Mouse (Mus musculus) midbrain, embryonic 13.5 days (tissue): ENCODE data around the gene Gpank1. TPM values are rescaled to one million over a fixed set of nuclear protein-coding genes. Genes with fewer than 3 reads are reported as not detected.
A peak's percentile ranks its signal among the peaks of the same experiment; 100 is the strongest.

Experiments
- ATAC-seq: fragments of 200-750 bp; cut with Nextera tagmentation; 2 replicates; pipeline ENCODE4 v1.8.0; 2017; ENCODE audit warnings: mild to moderate bottlenecking, moderate TSS enrichment, moderate library complexity
- H3K27ac ChIP-seq: fragments of 300-500 bp; sonication (generic); 2 replicates; pipeline ENCODE4 v1.5.1; 2015; ENCODE audit warnings: inconsistent platforms, mild to moderate bottlenecking, moderate library complexity
- H3K27me3 ChIP-seq: fragments of 300-500 bp; sonication (generic); 2 replicates; pipeline ENCODE4 v1.6.1; 2015; ENCODE audit warnings: mild to moderate bottlenecking, inconsistent platforms
- H3K36me3 ChIP-seq: fragments of 300-500 bp; sonication (generic); 2 replicates; pipeline ENCODE4 v1.6.1; 2015; ENCODE audit warnings: mild to moderate bottlenecking, inconsistent platforms
- H3K4me1 ChIP-seq: fragments of 300-500 bp; sonication (generic); replicated peaks from 2 replicates; pipeline ENCODE4 v1.6.1; 2015; ENCODE audit warnings: inconsistent platforms
- H3K4me2 ChIP-seq: fragments of 300-500 bp; sonication (generic); replicated peaks from 2 replicates; pipeline ENCODE4 v1.6.1; 2015; ENCODE audit warnings: moderate library complexity, mild to moderate bottlenecking, inconsistent platforms
- H3K4me3 ChIP-seq: fragments of 300-500 bp; sonication (generic); replicated peaks from 2 replicates; pipeline ENCODE4 v1.5.1; 2015; ENCODE audit warnings: mild to moderate bottlenecking, inconsistent platforms
- H3K9ac ChIP-seq: fragments of 300-500 bp; sonication (generic); replicated peaks from 2 replicates; pipeline ENCODE4 v1.6.1; 2015; ENCODE audit warnings: mild to moderate bottlenecking, inconsistent platforms
- H3K9me3 ChIP-seq: fragments of 300-500 bp; sonication (generic); 2 replicates; pipeline ENCODE4 v1.6.1; 2016; ENCODE audit warnings: mild to moderate bottlenecking, inconsistent platforms
- WGBS: fragments of 180-500 bp; shearing (Covaris S2); methylation state at CpG from one replicate; pipeline ENCODE4 v1.1.7; 2015; 5-methylcytosine and 5-hydroxymethylcytosine counted together
- polyA plus RNA-seq: library from polyadenylated mRNA; unstranded; fragments of >200 nt; fragmentation: Nextera tagmentation; extraction: Ambion mirVana; gene quantifications from 2 replicates; pipeline ENCODE4 v1.2.1, GENCODE M21; 2015

Gpank1 gene
- polyA plus RNA-seq, 1 experiment from 2014 or later: 30.4 TPM

GRCm38 (mm10) chr17:35156461-35157200, 35.4 kb downstream of the Gpank1 start:
- no peak for ATAC-seq
- Histone ChIP-seq H3K4me3 (no peak overlapping the region), H3K27me3 (no peaks in the 10 kb centered on the region), H3K9me3 (no peaks in the 10 kb centered on the region), H3K4me1 (peaks cover 6% of the 10 kb centered on the region), H3K36me3 (peaks cover 100% of the 10 kb centered on the region), H3K9ac (no peak overlapping the region), H3K4me2 (no peak overlapping the region), H3K27ac (no peak overlapping the region)
- 93% methylated on average over 33 of the region's 33 CpGs for WGBS

- Histone ChIP-seq H3K9ac (no peak overlapping the region), H3K36me3 (peaks cover 100% of the 10 kb centered on the region), H3K4me2 (no peak overlapping the region), H3K4me3 (no peak overlapping the region), H3K27me3 (no peaks in the 10 kb centered on the region), H3K27ac (no peak overlapping the region), H3K4me1 (peaks cover 12% of the 10 kb centered on the region), H3K9me3 (no peaks in the 10 kb centered on the region)
- no peak for ATAC-seq
- 96% methylated on average over 8 of the region's 8 CpGs for WGBS
Observed at GRCm38 (mm10) chr17:35157254-35157653, 36.0 kb downstream of the Gpank1 start.

GRCm38 (mm10) chr17:35157661-35158175, 36.5 kb downstream of the Gpank1 start:
- H3K9ac ChIP-seq: no peak overlapping the region
- H3K36me3 ChIP-seq: peaks cover 95% of the 10 kb centered on the region
- no peaks in the 10 kb centered on the region for H3K9me3 ChIP-seq
- 90% methylated on average over 8 of the region's 8 CpGs for WGBS
- no peak overlapping the region for H3K27ac ChIP-seq
- no peak overlapping the region for H3K4me2 ChIP-seq
- peaks cover 16% of the 10 kb centered on the region for H3K4me1 ChIP-seq
- no peaks in the 10 kb centered on the region for H3K27me3 ChIP-seq
- H3K4me3 ChIP-seq: no peak overlapping the region
- ATAC-seq: no peak

GRCm38 (mm10) chr17:35158850-35159593, 37.8 kb downstream of the Gpank1 start:
- H3K9ac ChIP-seq: peak overlapping the region; percentile 42; the same call in 1 of the 2 replicates
- H3K4me2 ChIP-seq: no peak overlapping the region
- no peak overlapping the region for H3K27ac ChIP-seq
- no peak overlapping the region for H3K4me3 ChIP-seq
- peaks cover 82% of the 10 kb centered on the region for H3K36me3 ChIP-seq
- no peak for ATAC-seq
- peaks cover 24% of the 10 kb centered on the region for H3K4me1 ChIP-seq
- no peaks in the 10 kb centered on the region for H3K9me3 ChIP-seq
- WGBS: 96% methylated on average over 16 of the region's 16 CpGs
- H3K27me3 ChIP-seq: no peaks in the 10 kb centered on the region

GRCm38 (mm10) chr17:35159638-35160037, 38.4 kb downstream of the Gpank1 start:
- Histone ChIP-seq H3K4me3 (no peak overlapping the region), H3K36me3 (peaks cover 76% of the 10 kb centered on the region), H3K9me3 (no peaks in the 10 kb centered on the region), H3K4me1 (peaks cover 24% of the 10 kb centered on the region), H3K27me3 (no peaks in the 10 kb centered on the region), H3K27ac (no peak overlapping the region), H3K4me2 (no peak overlapping the region), H3K9ac (no peak overlapping the region)
- no peak for ATAC-seq
- WGBS: 85% methylated on average over 7 of the region's 7 CpGs

GRCm38 (mm10) chr17:35161421-35161820, 40.2 kb downstream of the Gpank1 start:
- Histone ChIP-seq H3K4me2 (peak overlapping the region; percentile 91; the same call in 1 of the 2 replicates), H3K9ac (0 out of 2 replicates have a peak overlapping the region, but pooled peaks have one; percentile 100), H3K4me3 (0 out of 2 replicates have a peak overlapping the region, but pooled peaks have one; percentile 99), H3K27me3 (no peaks in the 10 kb centered on the region), H3K4me1 (peaks cover 33% of the 10 kb centered on the region), H3K9me3 (no peaks in the 10 kb centered on the region), H3K36me3 (peaks cover 58% of the 10 kb centered on the region), H3K27ac (no peak overlapping the region)
- WGBS: 89% methylated on average over 11 of the region's 11 CpGs
- no peak for ATAC-seq

- H3K36me3 ChIP-seq: peaks cover 51% of the 10 kb centered on the region
Observed at GRCm38 (mm10) chr17:35162121-35162520, 40.9 kb downstream of the Gpank1 start.

GRCm38 (mm10) chr17:35162730-35163129, 41.5 kb downstream of the Gpank1 start:
- Histone ChIP-seq H3K27ac (peak overlapping the region; percentile 14), H3K27me3 (no peaks in the 10 kb centered on the region), H3K4me1 (peaks cover 35% of the 10 kb centered on the region), H3K9me3 (no peaks in the 10 kb centered on the region), H3K4me2 (peak overlapping the region; percentile 91), H3K36me3 (peaks cover 45% of the 10 kb centered on the region), H3K9ac (peak overlapping the region; percentile 100), H3K4me3 (peak overlapping the region; percentile 99)
- ATAC-seq: no peak
- 51% methylated on average over 12 of the region's 12 CpGs for WGBS

More at GRCm38 (mm10) chr17:35162121-35162520, 40.9 kb downstream of the Gpank1 start:
- H3K27me3 ChIP-seq: no peaks in the 10 kb centered on the region
- 73% methylated on average over 14 of the region's 14 CpGs for WGBS
- H3K9me3 ChIP-seq: no peaks in the 10 kb centered on the region
- peak overlapping the region; percentile 91 for H3K4me2 ChIP-seq
- H3K27ac ChIP-seq: no peak overlapping the region
- H3K4me1 ChIP-seq: peaks cover 35% of the 10 kb centered on the region
- ATAC-seq: no peak
- H3K9ac ChIP-seq: peak overlapping the region; percentile 100
- peak overlapping the region; percentile 99 for H3K4me3 ChIP-seq

- Histone ChIP-seq H3K4me3 (peak overlapping the region; percentile 99), H3K4me1 (peaks cover 35% of the 10 kb centered on the region), H3K27me3 (no peaks in the 10 kb centered on the region), H3K9ac (peak overlapping the region; percentile 100), H3K27ac (peak overlapping the region; percentile 97), H3K4me2 (peak overlapping the region; percentile 91), H3K36me3 (peaks cover 37% of the 10 kb centered on the region), H3K9me3 (no peaks in the 10 kb centered on the region)
- ATAC-seq: no peak
- 10% methylated on average over 8 of the region's 8 CpGs for WGBS
Observed at GRCm38 (mm10) chr17:35163326-35164081, 42.2 kb downstream of the Gpank1 start.

GRCm38 (mm10) chr17:35164218-35164567, 42.9 kb downstream of the Gpank1 start:
- Histone ChIP-seq H3K4me3 (peak overlapping the region; percentile 99), H3K4me1 (peaks cover 35% of the 10 kb centered on the region), H3K4me2 (peak overlapping the region; percentile 91), H3K27me3 (no peaks in the 10 kb centered on the region), H3K9ac (peak overlapping the region; percentile 100), H3K27ac (peak overlapping the region; percentile 97), H3K9me3 (no peaks in the 10 kb centered on the region), H3K36me3 (peaks cover 30% of the 10 kb centered on the region)
- WGBS: under 1% methylated on average over 27 of the region's 28 CpGs
- no peak for ATAC-seq

GRCm38 (mm10) chr17:35164568-35165450, 43.6 kb downstream of the Gpank1 start, which contains the start of gene Prrc2a:
Prrc2a (minus strand) TSS chr17:35164897.
- H3K27ac ChIP-seq: peak within 1 kb of the TSS; percentile 97
- H3K9ac ChIP-seq: peak within 1 kb of the TSS; percentile 100
- under 1% methylated on average over 58 of the region's 89 CpGs for WGBS
- peaks cover 35% of the 10 kb centered on the region for H3K4me1 ChIP-seq
- peak; percentile 95 for ATAC-seq
- no peaks in the 10 kb centered on the region for H3K9me3 ChIP-seq
- H3K27me3 ChIP-seq: no peaks in the 10 kb centered on the region
- peak within 1 kb of the TSS; percentile 99 for H3K4me3 ChIP-seq
- H3K4me2 ChIP-seq: peak within 1 kb of the TSS; percentile 91
- H3K36me3 ChIP-seq: peaks cover 24% of the 10 kb centered on the region
